Mouse (Mus musculus) retina, embryonic 14.5 days (tissue): ENCODE data around the gene 5031439G07Rik.
"Not testable (repeated sequence)": the region's sequence is repeated elsewhere in the genome, so short reads cannot be mapped to it uniquely, and the experiment has no call there.

Experiments
- DNase-seq: peaks from one replicate; pipeline ENCODE4 v3.0.0-alpha.2; 2015; ENCODE audit warnings: low spot score

The 5031439G07Rik gene

DNA sequence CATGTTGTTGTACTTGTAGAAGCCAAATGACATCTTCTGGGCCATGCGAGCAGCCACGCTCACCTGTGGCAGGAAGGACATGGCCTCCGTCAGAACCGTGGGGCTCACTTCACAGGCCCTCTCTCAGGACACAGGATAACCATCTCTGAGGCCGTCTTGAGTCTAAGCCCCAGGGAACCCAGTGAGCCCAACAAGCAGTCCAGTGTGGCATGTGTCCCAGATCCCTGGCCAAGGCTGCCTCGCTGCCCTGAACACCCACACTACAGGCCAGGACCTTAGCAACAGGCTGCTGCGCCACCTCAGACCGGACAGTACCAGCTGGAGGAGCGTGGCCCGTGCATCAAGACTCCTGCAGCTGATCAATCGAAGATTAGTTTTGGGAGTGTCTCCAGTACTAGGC lies 35.1 kb downstream of the 5031439G07Rik start:
- no peak for DNase-seq

DNA sequence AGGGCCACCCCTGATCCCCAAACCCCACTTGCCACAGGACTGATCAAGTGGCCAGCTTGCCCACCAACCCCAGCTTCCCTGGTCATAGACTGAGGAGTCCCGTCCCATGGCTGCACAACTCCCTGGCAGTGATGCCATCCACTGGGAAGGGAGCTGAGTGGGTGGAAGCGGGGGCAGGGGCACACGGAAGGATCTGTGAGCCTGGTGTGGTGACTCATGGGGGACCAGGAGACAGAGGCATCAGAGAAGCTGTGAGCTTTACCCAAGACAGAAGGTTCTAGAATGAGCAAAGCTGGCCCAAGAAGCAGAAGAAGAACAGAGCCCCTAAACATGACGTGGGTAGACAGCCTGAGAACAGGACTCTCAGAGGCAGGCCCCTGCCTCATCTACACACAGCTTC lies 38.3 kb downstream of the 5031439G07Rik start:
- no peak for DNase-seq

DNA sequence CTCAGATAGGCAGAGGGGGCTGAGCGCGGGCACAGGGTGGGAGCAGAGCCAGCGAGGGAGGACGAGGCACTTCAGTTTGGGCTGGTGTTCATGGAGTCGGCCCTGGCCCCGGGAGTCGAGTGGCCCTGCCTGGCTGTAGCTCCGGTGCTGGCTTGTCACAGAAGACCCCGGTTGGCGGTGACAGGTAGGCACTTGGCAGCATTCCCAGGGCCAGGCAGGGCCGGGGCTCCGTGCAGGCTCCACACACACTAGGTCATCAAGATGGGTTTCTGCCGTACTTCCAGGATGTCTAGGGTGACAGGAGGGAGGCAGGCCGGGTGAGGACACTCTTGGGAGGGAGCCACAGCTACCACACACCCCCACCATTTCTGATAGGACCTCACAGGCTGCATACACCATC lies 39.4 kb downstream of the 5031439G07Rik start:
- DNase-seq, result no peak

DNA sequence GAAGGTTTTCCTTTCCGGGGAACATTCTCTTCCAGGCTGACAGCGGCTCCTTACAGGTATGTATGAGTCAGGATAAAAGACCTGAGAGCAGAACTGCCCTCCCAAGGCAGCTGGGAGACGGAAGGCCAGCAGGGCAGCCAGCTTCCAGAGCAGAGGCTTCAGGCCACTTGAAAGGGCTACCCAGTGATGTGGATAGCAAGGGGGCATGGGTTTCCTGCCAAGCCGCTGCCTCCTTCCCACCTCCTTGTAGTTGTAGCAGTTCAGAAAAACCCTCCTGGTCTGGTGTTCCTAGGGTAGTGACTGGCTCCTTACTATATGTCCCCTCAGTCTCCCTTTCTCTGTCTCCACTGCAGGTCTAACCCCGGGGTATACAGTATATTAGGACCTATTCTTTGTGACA lies 44.0 kb downstream of the 5031439G07Rik start:
- no peak for DNase-seq

DNA sequence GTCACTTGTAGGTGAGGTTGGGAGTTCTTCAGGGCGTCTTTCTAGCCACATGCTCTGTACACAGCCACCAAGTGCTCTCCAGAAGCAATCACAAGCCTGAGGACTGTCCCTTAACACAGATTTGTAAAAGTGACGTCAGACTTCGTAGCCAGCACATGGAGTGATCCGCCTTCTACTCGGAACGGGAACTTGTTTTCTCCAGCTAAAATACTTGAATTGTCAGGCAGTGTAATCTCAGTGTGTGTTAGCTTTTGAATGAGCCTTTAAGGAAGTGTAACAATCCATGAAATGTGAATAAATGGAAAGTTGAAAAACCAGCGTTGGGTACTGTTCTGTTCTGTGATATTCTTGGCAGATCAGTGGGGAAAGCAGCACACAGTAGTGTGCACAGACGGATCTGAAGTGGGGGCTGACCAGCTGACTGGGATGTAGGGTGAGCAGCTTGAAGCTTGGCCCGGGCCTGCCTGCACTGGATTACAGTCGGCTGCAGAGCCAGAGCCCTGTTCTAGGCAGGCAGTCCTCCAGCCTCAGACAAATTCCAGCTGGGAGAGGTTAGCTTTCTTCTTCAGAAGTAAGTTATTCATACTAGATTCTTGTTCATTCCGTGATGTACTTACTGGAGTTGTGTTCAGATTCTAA lies 45.6 kb downstream of the 5031439G07Rik start:
- DNase-seq, result no peak

DNA sequence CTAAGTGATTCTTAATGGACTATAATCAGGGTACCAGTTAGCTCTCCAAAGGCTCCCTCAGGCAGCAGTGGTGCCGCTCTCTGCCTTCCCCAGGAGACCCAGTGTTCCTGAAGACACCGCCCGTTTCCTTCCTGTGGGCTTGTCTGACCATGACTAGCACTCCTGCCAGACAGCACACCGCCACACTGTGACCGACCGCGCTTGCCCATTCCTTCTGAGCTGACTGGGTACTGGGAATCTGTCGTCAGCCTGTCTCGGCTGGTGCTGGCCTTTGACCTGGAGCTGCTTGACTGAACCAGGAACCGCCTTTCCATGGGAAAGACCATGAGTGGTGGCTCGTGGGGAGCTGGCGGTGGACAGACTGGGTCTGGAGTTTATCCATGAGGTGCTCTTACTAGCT lies 48.2 kb downstream of the 5031439G07Rik start:
- no peak for DNase-seq

DNA sequence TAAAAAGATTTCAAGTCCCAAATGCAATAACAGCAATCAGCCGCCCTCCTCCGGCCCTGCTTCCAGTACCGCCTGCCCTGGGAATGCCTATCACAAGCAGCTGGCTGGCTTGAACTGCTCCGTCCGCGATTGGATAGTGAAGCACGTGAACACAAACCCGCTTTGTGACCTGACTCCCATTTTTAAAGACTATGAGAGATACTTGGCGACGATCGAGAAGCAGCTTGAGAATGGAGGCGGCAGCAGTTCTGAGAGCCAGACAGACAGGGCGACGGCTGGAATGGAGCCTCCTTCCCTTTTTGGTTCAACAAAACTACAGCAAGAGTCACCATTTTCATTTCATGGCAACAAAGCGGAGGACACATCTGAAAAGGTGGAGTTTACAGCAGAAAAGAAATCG lies 53.5 kb downstream of the 5031439G07Rik start:
- no peak for DNase-seq

DNA sequence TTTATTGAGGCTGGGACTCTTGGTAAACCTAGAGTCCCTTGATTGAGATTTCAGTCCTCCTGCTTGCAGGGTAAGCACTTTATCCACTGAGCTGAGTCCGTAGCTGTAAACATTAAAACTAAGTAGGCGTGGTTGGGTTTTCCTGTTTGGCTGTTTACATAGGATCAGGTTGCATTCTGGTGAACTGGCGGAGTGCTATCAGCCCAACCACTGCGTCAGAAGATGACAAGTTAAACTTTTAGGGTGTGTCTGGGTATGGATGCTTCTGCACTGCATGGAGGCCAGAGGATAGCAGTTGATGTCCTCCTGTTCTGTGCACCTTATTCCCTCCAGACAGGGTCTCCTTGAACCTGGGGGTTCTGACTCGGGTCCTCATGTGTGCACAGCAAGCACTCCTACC lies 56.0 kb downstream of the 5031439G07Rik start:
- no peak for DNase-seq

DNA sequence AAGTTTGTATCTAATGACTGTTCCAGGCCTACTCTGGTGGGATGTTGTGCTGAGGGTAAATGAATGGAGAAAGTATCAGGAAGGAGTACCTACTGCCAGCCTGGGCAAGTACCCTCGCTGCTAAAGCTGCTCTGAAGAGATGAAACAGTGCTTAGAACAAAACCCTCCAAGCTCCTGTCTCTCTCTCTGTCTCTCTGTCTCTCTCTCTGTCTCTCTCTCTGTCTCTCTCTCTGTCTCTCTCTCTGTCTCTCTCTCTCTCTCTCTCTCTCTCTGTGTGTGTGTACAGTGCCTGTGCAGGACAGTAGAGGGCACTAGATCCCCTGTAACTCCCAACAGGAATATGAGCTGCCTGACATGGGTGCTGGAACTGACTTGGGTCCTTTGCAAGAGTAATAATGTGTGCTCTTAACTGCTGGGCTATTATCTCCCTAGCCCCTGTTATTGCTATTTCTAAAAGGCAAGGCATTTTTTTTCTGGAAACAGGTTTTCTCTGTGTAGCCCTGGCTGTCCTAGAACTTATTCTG lies 62.8 kb downstream of the 5031439G07Rik start:
- peak; percentile 41 for DNase-seq

DNA sequence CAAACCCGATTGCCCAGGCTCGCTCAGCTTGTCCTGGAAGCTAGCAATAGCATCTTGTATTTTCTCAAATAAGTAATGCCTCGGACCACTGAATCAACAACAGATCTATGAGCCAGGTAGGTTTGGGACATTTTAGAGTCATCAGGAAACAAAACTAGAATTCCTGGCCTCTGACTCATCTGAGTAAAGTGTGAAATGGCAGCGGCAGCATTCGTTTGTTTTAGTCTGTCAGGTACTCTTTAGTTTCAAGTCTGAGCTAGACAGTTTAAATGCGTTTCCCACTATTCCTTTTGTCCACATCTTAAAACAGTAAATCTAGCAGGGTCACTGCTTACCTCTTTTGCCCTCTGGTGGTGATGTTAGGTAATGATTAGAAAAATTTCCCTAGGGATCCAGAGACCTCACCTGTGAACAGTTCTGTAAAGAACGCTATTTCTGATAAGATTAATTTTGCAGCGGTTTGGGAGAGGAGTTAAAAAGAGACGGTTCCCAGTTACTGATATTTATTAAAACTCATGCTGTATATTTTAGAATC lies 63.5 kb downstream of the 5031439G07Rik start:
- DNase-seq, result peak; percentile 88

DNA sequence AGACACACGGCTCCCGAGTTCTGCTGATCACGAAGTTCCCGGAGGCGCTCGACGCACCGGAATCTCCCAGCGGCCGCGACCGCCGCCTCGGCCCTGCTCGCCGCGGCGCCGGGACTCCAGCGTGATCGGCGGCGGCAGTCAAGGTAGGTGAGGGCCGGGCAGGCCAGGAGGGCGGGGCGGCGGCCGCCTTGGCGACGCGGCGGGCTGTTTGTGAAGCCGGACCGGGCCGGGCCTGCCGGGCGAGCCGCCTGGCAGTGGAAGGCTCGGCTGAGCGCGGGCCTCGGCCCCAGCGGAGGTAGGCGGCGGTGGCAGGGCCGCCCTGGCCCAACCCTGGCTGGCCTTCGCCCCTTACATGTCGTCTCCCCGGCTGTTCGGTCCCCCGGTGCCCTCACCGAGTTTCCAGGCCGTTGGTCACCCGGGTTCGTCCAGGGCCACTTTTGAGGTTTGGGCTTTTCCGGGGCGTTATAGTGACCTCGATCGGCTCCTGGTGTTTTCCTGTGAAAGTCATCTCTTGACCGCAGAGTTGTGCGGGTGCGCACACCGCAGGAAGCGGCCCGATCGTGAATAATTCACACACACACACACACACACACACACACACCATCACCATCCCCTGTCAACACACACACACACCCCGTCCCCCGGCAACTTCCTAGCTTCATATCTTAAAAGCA lies 64.7 kb downstream of the 5031439G07Rik start:
- DNase-seq, result no peak

DNA sequence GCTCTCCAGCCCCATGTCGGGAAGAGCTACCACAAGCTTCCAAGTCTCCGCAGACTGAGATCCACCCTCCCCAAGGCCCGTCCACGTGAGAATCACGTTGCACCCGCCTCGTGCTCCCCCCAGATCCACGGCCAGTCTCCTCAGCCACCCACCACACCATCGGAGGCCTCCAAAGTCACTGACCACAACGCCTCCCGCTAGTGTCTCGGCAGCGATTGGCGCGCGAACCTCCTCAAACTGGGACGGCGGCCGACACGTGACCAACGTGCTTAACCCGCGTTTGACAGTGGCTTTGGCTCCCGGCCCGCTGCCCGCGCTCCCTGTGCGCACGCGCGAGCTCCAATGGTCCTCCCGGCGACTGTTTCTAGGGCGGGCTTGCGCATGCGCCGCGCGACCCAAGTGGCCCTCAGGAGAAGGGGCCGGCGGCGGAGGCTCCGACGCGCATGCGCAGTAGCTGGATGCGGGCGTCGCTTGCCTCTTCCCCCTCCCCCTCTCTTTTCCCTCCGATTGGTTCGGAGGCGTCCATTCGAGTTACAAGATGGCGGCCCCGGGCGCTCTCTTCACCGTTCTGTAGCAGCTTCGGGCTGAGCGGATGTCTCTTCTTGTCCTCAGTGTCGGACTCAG lies 65.4 kb downstream of the 5031439G07Rik start, which contains the start of gene Nup50:
Nup50 (plus strand) TSS at position 528 of the 624 bp plus-strand sequence.
- peak; percentile 100 for DNase-seq

DNA sequence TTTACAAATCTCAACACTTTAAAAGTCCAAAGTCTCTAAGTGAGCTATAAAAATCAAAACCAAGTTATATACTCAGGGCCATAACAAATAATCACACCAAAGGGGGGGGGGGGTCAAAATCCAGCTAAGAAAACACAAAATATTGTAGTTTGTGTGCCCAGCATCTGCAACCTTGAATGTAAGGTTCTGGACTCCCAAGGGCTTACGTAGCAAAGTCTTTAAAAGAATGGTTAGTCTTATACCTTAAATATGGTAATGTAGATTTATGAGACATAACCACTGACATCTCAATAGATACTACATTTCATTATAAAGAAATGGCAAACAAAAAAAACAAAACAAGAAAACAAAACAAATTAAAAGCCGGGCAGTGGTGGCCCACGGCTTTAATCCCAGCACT lies 68.4 kb downstream of the 5031439G07Rik start, which contains the start of gene Gm29666:
Gm29666 (minus strand) TSS at position 101 of the 400 bp plus-strand sequence.
- no peak for DNase-seq

DNA sequence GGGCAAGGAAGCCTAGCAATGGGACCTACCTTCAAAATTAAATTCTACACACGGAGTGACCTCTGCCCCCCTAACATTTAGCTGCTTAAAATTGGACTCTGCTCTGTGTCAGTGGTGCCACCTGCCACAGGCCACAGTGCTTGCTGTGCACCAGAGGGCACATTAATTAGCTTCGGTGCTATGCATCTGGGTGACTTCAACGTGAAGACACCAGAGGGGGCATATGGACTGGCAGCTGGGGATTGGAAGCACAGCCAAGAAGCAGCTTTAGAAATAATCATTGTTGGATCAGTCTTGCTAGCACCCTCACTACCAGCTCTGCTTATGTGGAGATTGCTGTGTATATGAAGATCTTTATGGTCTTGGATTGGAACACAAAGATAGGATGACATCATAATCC lies 75.2 kb downstream of the 5031439G07Rik start:
- no peak for DNase-seq

DNA sequence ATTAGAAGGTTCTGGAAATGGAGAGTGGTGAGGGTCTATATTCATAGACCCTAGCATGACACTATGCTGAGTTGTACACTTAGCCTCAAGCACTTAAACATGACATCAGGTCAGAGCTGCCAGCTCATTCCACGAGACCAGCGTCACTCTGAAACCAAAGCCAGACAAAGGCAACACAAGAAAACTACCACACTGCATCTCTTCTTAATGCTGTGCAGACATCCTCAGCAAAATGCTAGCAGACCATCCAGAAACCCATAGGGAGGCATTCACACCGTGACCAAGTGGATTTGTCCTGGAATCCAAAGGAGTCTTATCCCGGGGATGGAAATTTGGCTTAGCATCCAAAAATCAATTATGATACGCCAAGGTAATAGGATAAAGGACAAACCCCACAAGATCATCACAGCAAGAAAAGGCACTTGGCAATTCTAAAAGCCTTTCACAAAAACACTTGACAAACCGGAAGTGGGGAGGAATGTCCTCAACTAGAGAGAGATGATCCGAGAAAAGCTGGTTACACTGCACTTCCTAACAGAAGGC lies 84.4 kb downstream of the 5031439G07Rik start:
- DNase-seq, result no peak

DNA sequence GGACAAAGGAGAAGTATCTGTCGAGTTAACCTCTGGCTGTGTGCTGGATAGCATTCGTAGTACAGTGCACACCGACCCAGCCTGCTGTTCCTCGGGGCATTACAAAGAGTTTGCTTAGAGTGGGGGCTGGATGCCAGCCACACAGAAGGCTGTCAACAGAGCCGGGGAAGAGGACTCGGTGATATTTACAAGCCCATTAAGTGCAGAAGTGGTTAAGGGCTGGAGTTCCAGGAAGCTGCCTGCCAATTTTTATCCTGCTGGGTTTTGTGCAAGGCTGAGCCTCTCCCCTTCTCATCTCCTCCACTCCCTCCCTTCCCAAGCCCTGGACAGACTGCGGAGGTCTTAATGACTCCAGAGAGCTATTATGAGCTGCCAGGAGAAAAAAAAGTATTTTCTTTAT lies 90.3 kb downstream of the 5031439G07Rik start:
- no peak for DNase-seq

DNA sequence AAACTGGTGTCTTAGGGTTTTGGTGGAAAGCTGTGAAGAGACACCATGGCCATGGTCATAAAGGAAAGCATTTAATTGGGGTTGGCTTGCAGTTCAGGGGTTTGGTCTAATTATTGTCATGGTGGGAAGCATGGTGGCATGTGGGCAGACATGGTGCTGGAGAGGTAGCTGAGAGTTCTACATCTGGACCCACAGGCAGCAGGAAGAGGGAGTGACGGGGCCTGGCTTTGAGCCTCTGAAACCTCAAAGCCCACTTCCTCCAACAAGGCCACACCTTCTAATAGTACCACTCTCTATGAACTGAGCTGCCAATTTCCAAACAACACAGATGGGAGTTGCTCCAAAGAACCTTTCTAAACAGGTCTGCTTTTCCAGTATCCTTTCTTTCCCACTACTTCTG lies 91.7 kb downstream of the 5031439G07Rik start:
- no peak for DNase-seq

DNA sequence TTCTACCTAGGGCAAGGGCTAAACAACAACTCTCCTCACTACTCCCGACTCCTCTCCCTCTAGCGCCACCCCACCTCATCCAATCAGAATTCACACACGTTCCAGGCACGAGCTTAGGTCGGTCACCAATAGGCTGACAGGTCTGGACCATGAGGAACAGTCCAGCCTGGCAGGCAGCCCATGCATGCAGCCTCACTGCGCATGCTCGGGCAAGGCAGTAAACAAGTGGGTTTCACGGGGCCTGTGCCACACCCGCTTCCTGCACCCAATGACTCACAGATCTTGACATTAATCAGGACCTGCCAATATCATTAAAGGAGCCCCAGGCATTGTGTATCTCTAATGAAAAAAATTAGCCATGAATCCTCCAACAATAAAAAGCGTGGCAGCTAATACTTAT lies 92.1 kb downstream of the 5031439G07Rik start:
- DNase-seq, result not testable (repeated sequence)
